Mouse (Mus musculus) heart, embryonic 16.5 days (tissue): ENCODE measurements at regions not wholly inside any gene's neighbourhood (a gene's known extent, or its start where the extent isn't known, plus 50 kb on each side); places are given as distances from the start of the nearest gene placed in this dataset.

Source experiments
- ATAC-seq: fragments of 200-750 bp; cut with Nextera tagmentation; replicated peaks from 2 replicates; pipeline ENCODE4 v1.8.0; 2017; ENCODE audit warnings: moderate number of reproducible peaks; ENCODE audit not compliant: insufficient read depth, low FRiP score; ENCODE audit errors: extremely low read depth
- H3K27ac ChIP-seq: fragments of 300-500 bp; sonication (generic); 2 replicates; pipeline ENCODE4 v1.5.1; 2014; ENCODE audit warnings: mild to moderate bottlenecking, low read length, control low read depth, moderate library complexity
- H3K27me3 ChIP-seq: fragments of 300-500 bp; sonication (generic); 2 replicates; pipeline ENCODE4 v1.6.1; 2014; ENCODE audit warnings: low read length, mixed read lengths; ENCODE audit not compliant: control insufficient read depth, insufficient read depth
- H3K36me3 ChIP-seq: fragments of 300-500 bp; sonication (generic); 2 replicates; pipeline ENCODE4 v1.6.1; 2014; ENCODE audit not compliant: control insufficient read depth, insufficient read depth
- H3K4me1 ChIP-seq: fragments of 300-500 bp; sonication (generic); 2 replicates; pipeline ENCODE4 v1.6.1; 2014; ENCODE audit warnings: low read length, mixed read lengths; ENCODE audit not compliant: control insufficient read depth, insufficient read depth
- H3K4me2 ChIP-seq: fragments of 300-500 bp; sonication (generic); 2 replicates; pipeline ENCODE4 v1.6.1; 2014; ENCODE audit warnings: low read depth, mild to moderate bottlenecking, control low read depth, low read length
- H3K4me3 ChIP-seq: fragments of 300-500 bp; sonication (generic); 2 replicates; pipeline ENCODE4 v1.5.1; 2014; ENCODE audit warnings: mild to moderate bottlenecking, control low read depth, low read length
- H3K9ac ChIP-seq: fragments of 300-500 bp; sonication (generic); 2 replicates; pipeline ENCODE4 v1.6.1; 2014; ENCODE audit warnings: low read length, control low read depth
- H3K9me3 ChIP-seq: fragments of 300-500 bp; sonication (generic); replicated peaks from 2 replicates; pipeline ENCODE4 v1.6.1; 2016; ENCODE audit warnings: low read length; ENCODE audit not compliant: control insufficient read depth
- WGBS: fragments of 180-500 bp; shearing (Covaris S2); extraction: QIAGEN DNeasy Blood & Tissue Kit; methylation state at CpG from one replicate; pipeline ENCODE4 v1.1.7; 2014; 5-methylcytosine and 5-hydroxymethylcytosine counted together

GRCm38 (mm10) chr9:85451349-85451748, 124.2 kb upstream of the Tent5a start:
- no peak overlapping the region for H3K4me3 ChIP-seq
- no peak overlapping the region for H3K27ac ChIP-seq
- H3K9ac ChIP-seq = no peak overlapping the region
- WGBS = 80% methylated on average over 5 of the region's 5 CpGs
- no peak for ATAC-seq
- no peaks in the 10 kb centered on the region for H3K9me3 ChIP-seq
- no peaks in the 10 kb centered on the region for H3K27me3 ChIP-seq
- no peak overlapping the region for H3K4me2 ChIP-seq
- H3K36me3 ChIP-seq = no peaks in the 10 kb centered on the region
- no peaks in the 10 kb centered on the region for H3K4me1 ChIP-seq

GRCm38 (mm10) chr9:85450877-85451276, 123.7 kb upstream of the Tent5a start:
- H3K27ac ChIP-seq = no peak overlapping the region
- H3K9ac ChIP-seq = no peak overlapping the region
- no peak for ATAC-seq
- no peaks in the 10 kb centered on the region for H3K27me3 ChIP-seq
- H3K4me1 ChIP-seq = no peaks in the 10 kb centered on the region
- H3K4me2 ChIP-seq = no peak overlapping the region
- no peaks in the 10 kb centered on the region for H3K9me3 ChIP-seq
- no peak overlapping the region for H3K4me3 ChIP-seq
- no peaks in the 10 kb centered on the region for H3K36me3 ChIP-seq

- no peaks in the 10 kb centered on the region for H3K4me1 ChIP-seq
- no peak overlapping the region for H3K9ac ChIP-seq
- H3K9me3 ChIP-seq = no peaks in the 10 kb centered on the region
- WGBS = 75% methylated on average over 2 of the region's 2 CpGs
- H3K36me3 ChIP-seq = no peaks in the 10 kb centered on the region
- no peaks in the 10 kb centered on the region for H3K27me3 ChIP-seq
- H3K4me2 ChIP-seq = no peak overlapping the region
- H3K4me3 ChIP-seq = no peak overlapping the region
- no peak for ATAC-seq
- H3K27ac ChIP-seq = no peak overlapping the region
Measured at GRCm38 (mm10) chr9:85449493-85449892, 122.3 kb upstream of the Tent5a start.

- Histone ChIP-seq H3K9me3 (no peaks in the 10 kb centered on the region), H3K27me3 (no peaks in the 10 kb centered on the region), H3K9ac (no peak overlapping the region), H3K4me3 (no peak overlapping the region), H3K4me2 (no peak overlapping the region), H3K36me3 (no peaks in the 10 kb centered on the region), H3K27ac (no peak overlapping the region), H3K4me1 (0 out of 2 replicates have a peak, but pooled peaks cover 6% of the 10 kb centered on the region)
- WGBS = 42% methylated on average over 4 of the region's 4 CpGs
- no peak for ATAC-seq
Measured at GRCm38 (mm10) chr9:85442761-85443505, 115.8 kb upstream of the Tent5a start.

- Histone ChIP-seq H3K4me1 (0 out of 2 replicates have a peak, but pooled peaks cover 6% of the 10 kb centered on the region), H3K4me3 (no peak overlapping the region), H3K9me3 (no peaks in the 10 kb centered on the region), H3K36me3 (no peaks in the 10 kb centered on the region), H3K9ac (no peak overlapping the region), H3K4me2 (no peak overlapping the region), H3K27me3 (no peaks in the 10 kb centered on the region), H3K27ac (no peak overlapping the region)
- 54% methylated on average over 1 of the region's 1 CpGs for WGBS
- ATAC-seq = no peak
Measured at GRCm38 (mm10) chr9:85439664-85440063, 112.5 kb upstream of the Tent5a start.

- no peak overlapping the region for H3K9ac ChIP-seq
- no peaks in the 10 kb centered on the region for H3K9me3 ChIP-seq
- H3K4me2 ChIP-seq = no peak overlapping the region
- H3K4me3 ChIP-seq = no peak overlapping the region
- H3K36me3 ChIP-seq = no peaks in the 10 kb centered on the region
- no peak overlapping the region for H3K27ac ChIP-seq
- H3K4me1 ChIP-seq = no peaks in the 10 kb centered on the region
- no peaks in the 10 kb centered on the region for H3K27me3 ChIP-seq
- WGBS = 63% methylated on average over 2 of the region's 2 CpGs
- no peak for ATAC-seq
Measured at GRCm38 (mm10) chr9:85432220-85432619, 105.1 kb upstream of the Tent5a start.

GRCm38 (mm10) chr9:85426809-85427208, 99.7 kb upstream of the Tent5a start:
- H3K4me2 ChIP-seq = no peak overlapping the region
- no peak overlapping the region for H3K4me3 ChIP-seq
- WGBS = 45% methylated on average over 4 of the region's 4 CpGs
- H3K9me3 ChIP-seq = no peaks in the 10 kb centered on the region
- H3K27ac ChIP-seq = no peak overlapping the region
- H3K9ac ChIP-seq = no peak overlapping the region
- ATAC-seq = no peak
- no peaks in the 10 kb centered on the region for H3K36me3 ChIP-seq
- H3K27me3 ChIP-seq = no peaks in the 10 kb centered on the region
- 0 out of 2 replicates have a peak, but pooled peaks cover 2% of the 10 kb centered on the region for H3K4me1 ChIP-seq

GRCm38 (mm10) chr9:85423908-85424307, 96.8 kb upstream of the Tent5a start:
- no peaks in the 10 kb centered on the region for H3K27me3 ChIP-seq
- H3K36me3 ChIP-seq = no peaks in the 10 kb centered on the region
- ATAC-seq = no peak
- WGBS = 75% methylated on average over 2 of the region's 2 CpGs
- H3K9ac ChIP-seq = no peak overlapping the region
- H3K4me1 ChIP-seq = 0 out of 2 replicates have a peak, but pooled peaks cover 2% of the 10 kb centered on the region
- no peak overlapping the region for H3K4me2 ChIP-seq
- H3K27ac ChIP-seq = no peak overlapping the region
- no peaks in the 10 kb centered on the region for H3K9me3 ChIP-seq
- H3K4me3 ChIP-seq = no peak overlapping the region

- Histone ChIP-seq H3K9me3 (no peaks in the 10 kb centered on the region), H3K4me2 (no peak overlapping the region), H3K36me3 (no peaks in the 10 kb centered on the region), H3K27ac (no peak overlapping the region), H3K9ac (no peak overlapping the region), H3K27me3 (no peaks in the 10 kb centered on the region), H3K4me3 (no peak overlapping the region), H3K4me1 (peaks cover 11% of the 10 kb centered on the region)
- ATAC-seq = no peak
- WGBS = 71% methylated on average over 1 of the region's 1 CpGs
Measured at GRCm38 (mm10) chr9:85414391-85414790, 87.2 kb upstream of the Tent5a start.
